Mouse (Mus musculus): Measurements from ENCODE around the gene Olfr1166. TPM values are rescaled to one million over a fixed set of nuclear protein-coding genes. Genes with fewer than 3 reads are reported as not detected.
"Not testable (repeated sequence)": the region's sequence is repeated elsewhere in the genome, so short reads cannot be mapped to it uniquely, and the experiment has no call there.

The Olfr1166 gene
- total RNA-seq (2022): not detected

- no peak for DNase-seq
These were observed at the start of gene Olfr1166 for GRCm38 (mm10) chr2:88128172-88128571. Gene Olfr1166 (minus strand): TSS chr2:88128272.

- DNase-seq: not testable (repeated sequence)
These were observed 27.0 kb upstream of the Olfr1166 start, which contains the start of gene Olfr1167 for GRCm38 (mm10) chr2:88155093-88155492. Gene Olfr1167 (minus strand): TSS chr2:88155193.

DNA sequence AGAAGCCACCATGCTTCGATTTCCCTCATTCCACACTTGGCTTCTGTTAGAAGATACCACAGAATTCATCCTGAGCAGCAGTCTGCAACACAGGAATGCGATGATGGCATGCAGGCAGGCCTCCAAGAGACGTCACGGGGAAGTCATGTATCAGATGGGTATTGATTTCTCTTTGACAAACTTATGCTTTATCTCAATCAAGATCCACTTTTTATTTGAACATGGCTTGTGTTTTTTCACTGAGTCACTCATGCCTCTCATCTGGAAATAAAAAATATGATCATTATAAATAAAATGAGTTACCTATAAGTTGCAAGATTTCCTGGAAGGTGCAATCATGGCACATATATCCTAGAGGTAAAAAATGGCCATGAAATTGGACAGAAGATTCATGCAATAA is 34.2 kb downstream of the Olfr1166 start, which contains the start of gene Olfr1164:
Gene Olfr1164 (minus strand): TSS at position 101 of the 400 bp plus-strand sequence.
- no peak for DNase-seq

Other genes with a start within 250 kb of the Olfr1166 start
- not detected for gene Olfr1153, start 233.3 kb downstream of the Olfr1166 start, total RNA-seq (2022)
- gene Olfr1154, start 223.1 kb downstream of the Olfr1166 start, total RNA-seq (2022): not detected
- not detected for gene Olfr1155, start 183.1 kb downstream of the Olfr1166 start, total RNA-seq (2022)
- gene Olfr1156, start 175.2 kb downstream of the Olfr1166 start, total RNA-seq (2022): not detected
- not detected for gene Olfr1157, start 160.0 kb downstream of the Olfr1166 start, total RNA-seq (2022)
- not detected for gene Olfr74, start 153.6 kb downstream of the Olfr1166 start, total RNA-seq (2022)
- not detected for gene Olfr1158, start 138.2 kb downstream of the Olfr1166 start, total RNA-seq (2022)
- gene Olfr1160, start 120.0 kb downstream of the Olfr1166 start, total RNA-seq (2022): not detected
- gene Olfr1161, start 105.5 kb downstream of the Olfr1166 start, total RNA-seq (2022): not detected
- not detected for gene Olfr73, start 90.6 kb downstream of the Olfr1166 start, total RNA-seq (2022)
- gene Olfr1162, start 77.1 kb downstream of the Olfr1166 start, total RNA-seq (2022): not detected
- not detected for gene Olfr1163, start 56.4 kb downstream of the Olfr1166 start, total RNA-seq (2022)
- not detected for gene Olfr1164, start 34.3 kb downstream of the Olfr1166 start, total RNA-seq (2022)
- not detected for gene Olfr1167, start 26.9 kb upstream of the Olfr1166 start, total RNA-seq (2022)
- not detected for gene Olfr1168, start 53.6 kb upstream of the Olfr1166 start, total RNA-seq (2022)
- gene Olfr1170, start 100.1 kb upstream of the Olfr1166 start, total RNA-seq (2022): not detected
- gene Olfr1173, start 151.6 kb upstream of the Olfr1166 start, total RNA-seq (2022): not detected
- gene Olfr1174-ps, start 186.9 kb upstream of the Olfr1166 start, total RNA-seq (2022): not detected
- gene Olfr1175-ps, start 198.9 kb upstream of the Olfr1166 start, total RNA-seq (2022): under 1 TPM in 1 of 4 experiments, not detected in 3; 0.06 TPM
- not detected for gene Olfr1176, start 208.4 kb upstream of the Olfr1166 start, total RNA-seq (2022)
- gene Olfr1177-ps, start 218.2 kb upstream of the Olfr1166 start, total RNA-seq (2022): not detected

Measured in adrenal gland, adult 8-10 months (tissue).